Mouse (Mus musculus) gastrocnemius, postnatal 25 days (tissue): ENCODE data around the gene Ccl28. TPM values are rescaled to one million over a fixed set of nuclear protein-coding genes. Genes with fewer than 3 reads are reported as not detected.
"Not testable (repeated sequence)": the region's sequence is repeated elsewhere in the genome, so short reads cannot be mapped to it uniquely, and the experiment has no call there.

ENCODE experiments used
- DNase-seq: peaks from one replicate; pipeline ENCODE4 v3.0.0; 2022
- long read RNA-seq, 2 experiments: library from polyadenylated mRNA; stranded (forward); transcript quantifications; one replicate each; pipeline ENCODE4 v2.0.0; 2021
- total RNA-seq, 2 experiments: library from RNA; stranded (reverse); gene quantifications; 1 replicate in 1 of 2; 2 replicates in 1 of 2; pipeline ENCODE4 v1.2.3; 2021

Ccl28 gene
- under 1 TPM; 0.24 to 0.38 TPM for total RNA-seq
- long read RNA-seq, experiment 1, partial matches to known transcripts: 0 of 1 reads
- long read RNA-seq, experiment 1, other reads (novel, unspliced or antisense): 0 of 1 reads
- long read RNA-seq, experiment 2: 0 reads

DNA sequence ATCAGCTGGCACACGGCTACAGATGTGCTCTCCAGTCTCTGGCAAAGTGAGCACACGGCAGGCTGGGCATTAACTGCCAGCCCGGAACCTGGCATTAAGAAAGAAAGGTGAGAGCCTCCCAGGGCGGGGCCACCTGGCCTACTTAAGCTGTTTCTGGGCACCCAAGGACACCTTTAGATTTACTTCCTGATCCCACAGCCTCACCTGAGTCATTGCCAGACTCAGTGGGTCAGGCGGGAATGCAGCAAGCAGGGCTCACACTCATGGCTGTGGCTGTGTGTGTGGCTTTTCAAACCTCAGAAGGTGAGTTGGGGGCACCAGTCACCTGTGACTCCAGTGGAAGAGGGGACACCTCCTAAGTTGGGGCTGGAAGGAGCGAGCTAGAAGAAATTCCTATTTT, at the start of gene Ccl28:
Ccl28 (plus strand) TSS at position 186 of the 400 bp plus-strand sequence.
- DNase-seq: no peak

DNA sequence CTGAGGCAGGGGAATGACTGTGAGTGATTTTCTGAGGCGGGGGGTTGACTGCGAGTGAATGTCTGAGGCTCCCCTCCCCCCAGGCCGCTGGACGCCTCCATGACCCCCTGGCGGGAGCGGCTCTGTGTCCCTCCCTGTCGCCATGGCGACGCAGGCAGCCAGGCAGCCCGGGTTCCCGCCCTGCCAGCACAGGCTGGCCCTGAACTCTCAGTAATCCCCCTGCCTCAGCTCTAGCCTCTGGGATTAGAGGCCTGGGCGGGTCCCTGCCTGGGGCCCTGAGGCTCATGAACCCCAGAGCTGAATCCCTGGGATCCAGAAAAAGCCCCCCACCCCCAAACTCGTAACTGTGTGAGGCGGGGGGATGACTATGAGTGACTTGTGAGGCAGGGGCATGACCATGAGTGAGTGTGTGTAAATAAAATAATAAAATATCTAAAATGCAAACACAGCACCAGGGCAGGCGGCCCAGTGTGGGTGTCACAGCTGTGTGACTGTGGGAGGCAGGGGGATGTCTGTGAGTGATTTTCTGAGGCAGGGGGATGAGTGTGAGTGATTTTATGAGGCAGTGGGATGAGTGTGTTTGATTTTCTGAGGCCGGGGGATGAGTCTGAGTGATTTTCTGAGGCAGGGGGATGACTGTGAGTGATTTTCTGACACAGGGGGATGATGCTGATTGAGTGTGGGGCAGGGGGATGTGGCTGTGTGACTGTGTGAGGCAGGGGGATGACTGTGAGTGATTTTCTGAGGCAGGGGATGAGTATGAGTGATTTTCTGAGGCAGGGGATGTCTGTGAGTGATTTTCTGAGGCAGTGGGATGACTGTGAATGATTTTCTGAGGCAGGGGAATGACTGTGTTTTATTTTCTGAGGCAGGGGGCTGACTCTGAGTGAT, 27.1 kb upstream of the Ccl28 start:
- DNase-seq: peak; percentile 30

GRCm38 (mm10) chr13:119598466-119598865, 25.2 kb upstream of the Ccl28 start:
- DNase-seq: not testable (repeated sequence)

- peak; percentile 41 for DNase-seq
Observed at GRCm38 (mm10) chr13:119599066-119599465, 24.6 kb upstream of the Ccl28 start.

- not testable (repeated sequence) for DNase-seq
Observed at GRCm38 (mm10) chr13:119599498-119599897, 24.1 kb upstream of the Ccl28 start.

DNA sequence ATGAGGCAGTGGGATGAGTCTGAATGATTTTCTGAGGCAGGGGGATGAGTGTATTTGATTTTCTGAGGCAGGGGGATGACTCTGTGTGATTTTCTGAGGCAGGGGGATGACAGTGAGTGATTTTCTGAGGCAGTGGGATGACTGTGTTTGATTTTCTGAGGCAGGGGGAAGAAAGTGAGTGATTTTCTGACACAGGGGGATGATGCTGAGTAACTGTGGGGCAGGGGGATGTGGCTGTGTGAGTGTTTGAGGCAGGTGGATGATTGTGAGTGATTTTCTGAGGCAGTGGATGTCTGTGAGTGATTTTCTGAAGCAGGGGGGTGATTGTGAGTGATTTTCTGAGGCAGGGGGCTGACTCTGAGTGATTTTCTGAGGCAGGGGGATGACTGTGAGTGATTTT, 23.5 kb upstream of the Ccl28 start:
- peak; percentile 49 for DNase-seq

- peak; percentile 37 for DNase-seq
Observed at GRCm38 (mm10) chr13:119602688-119603331, 20.8 kb upstream of the Ccl28 start.

DNA sequence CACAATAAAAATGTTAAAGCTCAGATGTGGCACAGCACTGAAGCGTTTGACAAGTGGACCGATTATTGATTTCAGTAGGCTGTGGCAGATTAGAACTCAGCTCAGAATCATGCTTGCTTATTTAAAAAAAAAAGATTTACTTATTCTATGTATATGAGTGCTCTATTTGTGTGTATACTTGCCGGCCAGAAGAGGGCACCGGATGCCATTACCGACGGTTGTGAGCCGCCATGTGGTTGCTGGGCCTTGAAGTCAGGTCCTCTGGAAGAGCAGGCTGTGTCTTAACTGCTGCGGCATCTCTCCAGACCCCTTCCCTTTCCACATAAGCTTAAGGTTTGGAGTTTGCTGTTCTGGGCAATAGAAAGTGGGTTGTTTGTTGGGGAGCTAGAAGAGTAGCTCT, 19.7 kb upstream of the Ccl28 start:
- DNase-seq: not testable (repeated sequence)

DNA sequence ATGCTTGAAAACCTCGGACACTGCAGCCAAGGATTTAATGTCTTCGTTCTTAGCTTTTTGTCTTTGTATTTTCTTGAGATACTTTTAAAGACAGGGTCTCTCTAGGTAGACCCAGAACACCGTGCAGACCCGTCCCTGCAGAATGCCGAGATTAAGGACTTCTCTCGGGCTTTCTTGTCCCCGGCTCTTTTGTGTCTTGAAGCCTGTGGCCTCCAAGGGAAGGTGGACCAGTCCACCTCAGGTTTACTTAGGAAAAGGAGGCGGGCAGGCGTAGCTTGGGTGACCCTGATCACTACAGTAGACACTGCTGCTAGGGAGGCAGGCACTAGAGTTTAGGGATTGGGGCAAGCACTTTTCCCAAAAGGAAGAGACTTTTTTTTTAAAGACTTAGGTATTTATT, 19.3 kb upstream of the Ccl28 start:
- DNase-seq: not testable (repeated sequence)

DNA sequence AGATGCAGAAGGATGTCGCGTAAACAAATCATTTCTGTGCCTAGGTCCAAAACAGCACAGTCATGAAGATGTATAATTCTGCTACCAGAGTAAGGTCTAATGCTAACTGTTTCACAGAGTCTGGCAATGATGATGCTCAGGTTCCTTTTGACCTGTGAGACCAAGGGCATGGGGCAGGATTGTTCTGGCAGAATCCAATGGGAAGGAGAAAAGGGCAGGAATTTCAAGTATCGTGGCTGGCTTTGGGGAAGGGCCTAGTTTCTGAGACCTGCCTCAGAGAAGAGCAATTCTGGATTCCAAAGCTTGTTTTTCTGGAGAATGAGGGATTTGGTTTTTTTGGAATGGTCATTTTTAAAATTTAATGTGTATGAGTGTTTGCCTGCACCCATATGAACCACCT, 4.8 kb upstream of the Ccl28 start:
- DNase-seq: no peak

DNA sequence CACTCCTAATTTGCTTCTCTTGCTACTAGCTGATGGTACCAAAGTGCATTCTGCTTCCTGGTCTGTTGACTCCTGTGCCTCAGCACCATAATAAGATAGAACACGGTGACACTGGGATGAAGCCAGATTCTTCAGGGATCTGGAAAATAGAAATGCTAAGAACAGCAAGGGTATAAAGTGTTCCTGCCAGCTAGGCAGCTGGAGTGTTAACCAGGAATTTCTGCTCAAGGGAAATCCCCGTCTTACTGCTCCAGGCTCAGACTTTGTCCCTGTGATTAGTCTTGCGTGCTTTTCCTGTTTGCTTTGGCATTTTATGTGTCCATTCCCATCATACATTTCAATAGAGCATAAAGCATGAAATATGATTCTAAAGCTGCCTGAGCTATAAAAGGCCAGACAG, 3.9 kb upstream of the Ccl28 start:
- DNase-seq: no peak

DNA sequence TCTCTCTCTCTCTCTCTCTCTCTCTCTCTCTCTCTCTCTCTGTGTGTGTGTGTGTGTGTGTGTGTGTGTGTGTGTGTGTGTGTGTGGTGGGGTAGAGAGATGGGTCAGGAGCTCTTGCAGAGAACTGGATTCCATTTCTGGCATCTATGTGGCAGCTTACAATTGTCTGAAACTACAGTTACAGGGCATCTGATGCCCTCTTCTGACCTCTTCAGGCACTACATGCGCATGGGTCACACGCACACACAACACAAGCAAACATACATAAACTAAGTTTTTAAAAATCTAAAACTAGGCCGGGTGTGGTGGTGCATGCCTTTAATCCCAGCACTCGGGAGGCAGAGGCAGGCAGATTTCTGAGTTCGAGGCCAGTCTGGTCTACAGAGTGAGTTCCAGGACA, 2.3 kb downstream of the Ccl28 start:
- not testable (repeated sequence) for DNase-seq

DNA sequence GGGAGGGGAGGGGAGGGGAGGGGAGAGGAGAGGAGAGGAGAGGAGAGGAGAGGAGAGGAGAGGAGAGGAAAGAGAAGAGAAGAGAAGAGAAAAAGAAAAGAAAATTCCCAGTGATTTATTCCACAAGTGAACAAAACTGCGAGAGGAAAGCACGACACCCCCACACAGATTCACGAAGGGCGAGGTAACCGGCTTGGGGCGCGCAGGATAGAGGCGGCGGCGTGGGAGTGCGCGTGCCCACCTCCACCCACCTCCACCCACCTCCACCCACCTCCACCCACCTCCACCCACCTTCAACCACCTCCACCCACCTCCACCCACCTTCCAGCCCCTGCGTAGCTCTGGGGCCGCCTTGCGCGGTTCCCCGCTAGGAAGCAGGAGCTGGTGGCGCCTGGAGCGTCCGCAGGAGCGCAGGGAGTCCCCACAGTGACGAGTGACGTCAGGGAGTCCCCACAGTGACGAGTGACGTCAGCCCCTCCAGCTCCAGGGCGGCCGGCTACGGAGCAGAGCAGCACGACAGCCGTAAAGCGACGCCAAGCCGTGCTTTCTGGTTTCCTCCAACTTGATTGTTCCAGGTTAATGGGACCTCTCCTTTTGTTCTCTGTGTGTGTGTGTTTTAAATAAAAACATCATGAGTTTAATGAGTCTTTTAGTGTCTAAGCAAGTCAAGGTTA, 8.0 kb downstream of the Ccl28 start:
- peak; percentile 72 for DNase-seq

DNA sequence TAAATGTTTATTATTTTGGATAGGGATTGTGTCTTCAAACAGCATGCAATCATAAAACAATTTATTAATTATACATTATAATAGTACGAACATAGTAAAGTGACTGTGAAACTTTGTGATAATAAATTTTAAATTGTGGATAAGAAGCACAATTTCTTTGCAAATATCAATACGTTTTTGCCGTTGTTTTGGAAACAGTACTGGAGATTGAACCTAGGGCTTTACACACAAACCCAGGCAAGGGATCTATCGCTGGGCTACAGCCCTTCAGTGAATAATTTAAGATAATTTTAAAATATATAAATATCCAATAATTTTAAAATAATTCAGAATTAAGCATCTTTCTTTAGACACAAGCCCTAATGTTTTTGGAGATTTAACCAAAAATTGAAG, 8.5 kb downstream of the Ccl28 start:
- no peak for DNase-seq

DNA sequence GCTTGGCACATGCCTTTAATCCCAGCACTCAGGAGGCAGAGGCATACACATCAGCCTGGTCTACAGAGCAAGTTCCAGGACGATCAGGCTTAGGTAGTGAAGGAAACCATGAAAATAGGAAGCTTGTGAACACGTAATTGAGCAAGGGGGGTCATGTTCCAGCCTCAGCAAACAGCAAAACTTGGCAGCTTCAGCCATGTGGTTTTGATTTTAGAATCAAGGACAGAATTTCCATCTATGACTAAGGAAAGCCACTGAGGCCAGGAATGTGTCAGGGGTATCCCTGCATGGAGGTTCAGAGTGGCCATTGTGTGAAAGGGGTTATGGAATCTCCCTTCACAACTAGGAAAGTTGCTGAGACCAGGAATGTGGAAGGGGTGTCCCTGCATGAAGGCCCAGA, 11.9 kb downstream of the Ccl28 start:
- no peak for DNase-seq

DNA sequence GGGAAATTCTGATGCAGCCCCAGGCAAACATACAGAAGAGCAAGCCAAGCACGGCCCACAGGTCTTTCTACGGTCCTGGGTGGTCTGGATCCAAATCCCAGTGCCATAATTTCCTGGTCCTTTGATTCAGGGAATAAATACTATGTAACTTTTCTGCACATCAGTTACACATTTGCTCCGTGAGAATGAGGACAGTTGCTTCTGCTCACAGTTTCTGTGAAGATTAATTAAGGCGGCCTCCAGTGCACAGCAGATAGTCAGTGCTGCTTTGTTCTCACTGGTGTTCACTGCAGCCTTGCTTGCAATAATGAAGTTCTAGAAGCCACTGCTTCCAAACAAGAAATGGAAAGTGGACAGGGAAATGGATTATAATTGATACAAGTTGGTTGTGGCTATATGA, 14.2 kb downstream of the Ccl28 start:
- no peak for DNase-seq

DNA sequence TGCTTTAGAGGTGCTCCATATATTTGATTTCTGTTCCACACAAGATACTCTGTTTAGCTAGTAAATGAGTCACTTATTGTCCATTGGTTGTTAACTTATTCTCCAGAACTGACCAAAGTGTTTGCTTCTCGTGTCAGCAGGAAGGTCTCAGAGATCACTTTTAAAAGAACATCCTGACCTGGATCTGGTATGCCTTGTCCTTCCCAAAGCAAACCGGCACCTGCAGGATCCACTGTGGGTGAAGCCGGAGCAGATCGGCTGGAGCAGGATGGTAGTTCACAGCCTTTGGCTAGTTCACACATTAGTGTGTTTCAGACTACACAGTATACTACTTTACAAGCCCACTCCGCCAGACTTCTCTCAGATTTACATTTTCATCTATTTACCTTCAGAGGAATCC, 14.8 kb downstream of the Ccl28 start:
- no peak for DNase-seq

DNA sequence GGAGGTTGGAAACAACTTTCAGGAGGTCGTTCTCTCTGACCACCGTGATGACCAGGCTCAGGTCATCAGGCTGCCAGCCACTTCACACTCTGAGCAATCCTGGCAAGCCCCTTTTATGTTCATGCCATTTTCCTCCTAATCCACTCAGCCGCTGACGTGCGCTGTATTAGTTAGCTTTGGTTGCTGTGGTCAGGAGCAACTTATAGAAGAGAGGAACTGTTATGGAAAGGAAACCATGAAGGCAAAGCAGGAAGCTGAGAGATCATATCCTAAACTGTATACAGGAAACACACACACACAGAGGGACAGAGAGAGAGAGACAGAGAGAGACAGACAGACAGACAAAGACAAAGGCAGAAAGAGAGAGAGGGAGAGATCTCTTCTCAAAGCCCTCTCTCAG, 15.7 kb downstream of the Ccl28 start:
- DNase-seq: no peak

GRCm38 (mm10) chr13:119640504-119640903, 16.9 kb downstream of the Ccl28 start:
- DNase-seq: no peak

DNA sequence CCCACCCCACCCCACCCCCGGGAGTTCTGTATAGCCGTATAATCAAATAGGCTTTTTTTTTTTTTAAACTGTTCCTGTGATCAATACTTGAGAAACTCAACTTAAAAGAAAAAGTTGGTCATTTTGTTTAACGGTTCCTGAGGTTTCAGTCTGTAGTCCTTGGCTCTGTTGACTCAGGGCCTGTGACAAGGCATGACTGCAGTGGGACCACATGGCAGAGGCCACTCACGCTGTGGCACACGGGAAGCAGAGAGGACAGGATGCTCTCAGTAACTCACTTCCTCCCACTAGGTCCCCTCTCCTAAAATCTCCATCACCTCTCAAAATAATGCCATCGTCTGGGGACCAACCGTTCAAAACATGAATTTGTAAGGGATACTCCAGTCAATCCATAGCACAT, 17.5 kb downstream of the Ccl28 start:
- no peak for DNase-seq

- no peak for DNase-seq
Observed at GRCm38 (mm10) chr13:119644769-119645168, 21.1 kb downstream of the Ccl28 start.

- DNase-seq: no peak
Observed at GRCm38 (mm10) chr13:119646511-119646910, 22.9 kb downstream of the Ccl28 start.
